Mouse (Mus musculus): ENCODE data around the gene Ckm.

DNA sequence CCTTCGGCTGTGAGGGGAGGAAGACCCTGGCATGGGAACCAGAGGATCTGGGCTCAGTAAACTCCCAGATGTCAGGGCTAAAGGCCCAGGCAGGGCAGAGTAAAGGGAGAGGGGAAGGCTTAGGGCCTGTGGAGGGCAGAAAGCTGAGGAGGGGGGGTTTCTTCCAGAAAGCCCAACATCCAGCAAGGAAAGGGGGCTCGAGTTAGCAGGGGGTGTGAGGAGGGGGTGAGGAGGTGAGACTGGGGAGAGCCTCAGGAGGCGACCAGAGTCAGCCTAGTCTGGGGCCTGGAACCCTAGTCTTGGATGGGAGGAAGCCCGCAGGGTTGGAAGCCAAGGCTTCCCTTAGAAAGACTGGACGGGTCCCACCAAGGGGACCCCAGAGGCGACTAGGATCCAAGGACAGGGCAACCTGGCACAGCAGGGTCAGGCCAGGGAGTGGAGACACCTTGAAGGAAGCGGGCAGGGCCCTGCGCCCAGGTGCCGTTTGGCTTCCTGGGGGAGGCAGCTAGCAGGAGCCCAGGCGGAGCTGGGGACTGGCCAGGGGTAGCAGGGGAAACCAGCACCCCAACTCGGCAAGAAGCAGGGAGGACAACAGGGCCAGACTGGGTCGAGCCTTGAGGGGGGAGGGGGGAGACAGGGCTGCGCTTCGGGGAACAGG is 53.0 kb downstream of the Ckm start:
- TF ChIP-seq NELFE (IDR thresholded peaks at IDR 0.05; ENCODE audit: low read depth, low read length) (no peak), CTCF (conservative IDR thresholded peaks at IDR 0.05 in 1 of 2, IDR thresholded peaks at IDR 0.05 in 1 of 2; ENCODE audit: low read depth in 2 of 2, low read length in 2 of 2) (no peak), TCF12 (IDR thresholded peaks at IDR 0.05; ENCODE audit: low read depth, low read length) (no peak), POLR2AphosphoS2 (IDR thresholded peaks at IDR 0.05; ENCODE audit: low read depth, low read length) (no peak), ETS1 (conservative IDR thresholded peaks at IDR 0.05; ENCODE audit: low read depth, low read length) (no peak), TBP (conservative IDR thresholded peaks at IDR 0.05; ENCODE audit: low read depth, low read length) (no peak), USF1 (IDR thresholded peaks at IDR 0.05; ENCODE audit: low read depth, low read length) (no peak), POLR2A (IDR thresholded peaks at IDR 0.05; ENCODE audit: low read depth, low read length) (no peak), HCFC1 (IDR thresholded peaks at IDR 0.05; ENCODE audit: low read depth, low read length) (no peak), SIN3A (IDR thresholded peaks at IDR 0.05; ENCODE audit: low read length) (no peak), EP300 (IDR thresholded peaks at IDR 0.05; ENCODE audit: low read length) (no peak)
